Mouse (Mus musculus) cerebellum, adult 2 months (tissue): Measurements from ENCODE around the gene Golph3l.

ENCODE experiments used
- CTCF ChIP-seq: fragments of 200-500 bp; IDR thresholded peaks from 2 replicates; pipeline ENCODE4 v1.5.1; 2011; ENCODE audit warnings: low read depth, mild to moderate bottlenecking, control low read depth, low read length, moderate library complexity, borderline replicate concordance; ENCODE audit not compliant: insufficient read depth
- POLR2A ChIP-seq: fragments of 200-500 bp; IDR thresholded peaks from 2 replicates; pipeline ENCODE4 v1.6.1; 2011; ENCODE audit warnings: low read length, control low read depth, borderline replicate concordance; ENCODE audit not compliant: insufficient read depth

GRCm38 (mm10) chr3:95645313-95646235, 56.8 kb downstream of the Golph3l start:
- TF ChIP-seq CTCF = no peak
- TF ChIP-seq POLR2A = no peak
